Mouse (Mus musculus): ENCODE measurements around the gene Il31. TPM values are rescaled to one million over a fixed set of nuclear protein-coding genes. Genes with fewer than 3 reads are reported as not detected.

Gene Il31
- polyA plus RNA-seq (2012), result not detected in 2 replicates

DNA sequence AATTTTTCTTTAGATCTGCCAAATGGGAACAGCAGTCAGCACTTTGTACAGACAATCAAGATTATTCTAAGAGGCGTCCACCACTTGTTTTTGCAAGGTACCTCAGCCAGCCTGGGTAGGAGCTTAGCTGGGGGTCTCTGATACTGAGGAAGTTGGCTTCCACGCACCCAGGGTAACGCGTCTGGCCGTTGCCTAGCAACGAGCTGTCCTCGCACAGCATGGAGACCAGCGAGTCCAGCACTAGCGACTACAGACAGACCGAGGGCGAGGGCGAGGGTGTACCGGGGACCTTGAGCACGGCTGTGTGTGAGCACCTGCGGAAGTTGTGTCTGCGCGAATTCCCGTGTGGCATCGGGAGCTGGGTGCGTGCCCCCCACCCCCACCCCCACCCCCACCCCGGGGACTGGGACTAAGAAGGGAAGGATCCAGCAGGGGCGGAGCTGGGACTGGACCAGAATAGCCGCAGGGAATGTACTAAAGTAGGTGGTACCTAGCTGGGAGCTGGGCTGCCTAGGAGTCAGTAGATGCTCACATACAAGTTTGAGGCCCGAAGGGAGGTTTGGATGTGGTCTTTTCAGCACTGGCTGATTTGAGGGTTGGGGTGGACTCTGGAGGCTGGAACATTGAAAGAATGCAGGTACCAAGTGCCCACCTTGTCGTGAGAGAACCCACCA, at the start of gene Il31, which contains the start of gene Lrrc43:
Gene Il31, minus strand, starts transcription at position 378 of the 674 bp plus-strand sequence.
Gene Lrrc43, plus strand, starts transcription at position 194 of the 674 bp plus-strand sequence.
- Histone ChIP-seq H3K4me3 (replicated peaks) (no peak within 1 kb of the TSS), H3K36me3 (ENCODE audit: control insufficient read depth) (no peaks in the 10 kb centered on the region), H3K27me3 (ENCODE audit: control insufficient read depth) (peaks cover 17% of the 10 kb centered on the region), H3K4me1 (ENCODE audit: control insufficient read depth) (no peaks in the 10 kb centered on the region), H3K9me3 (ENCODE audit: control insufficient read depth, low read length) (no peaks in the 10 kb centered on the region)
- TF ChIP-seq TAL1 (IDR thresholded peaks at IDR 0.05; ENCODE audit: low read length) (no peak), GATA1 (IDR thresholded peaks at IDR 0.05; ENCODE audit: low read length) (no peak)

- H3K36me3 ChIP-seq (ENCODE audit: control insufficient read depth), result peaks cover 83% of the 10 kb centered on the region
- H3K4me1 ChIP-seq (ENCODE audit: control insufficient read depth), result no peaks in the 10 kb centered on the region
- no peaks in the 10 kb centered on the region for H3K9me3 ChIP-seq (ENCODE audit: control insufficient read depth, low read length)
- TF ChIP-seq TAL1 (IDR thresholded peaks at IDR 0.05; ENCODE audit: low read length) (no peak), GATA1 (IDR thresholded peaks at IDR 0.05; ENCODE audit: low read length) (no peak)
- no peak overlapping the region for H3K4me3 ChIP-seq (replicated peaks)
- H3K27me3 ChIP-seq (ENCODE audit: control insufficient read depth), result no peaks in the 10 kb centered on the region
These were observed 44.5 kb upstream of the Il31 start for GRCm38 (mm10) chr5:123533801-123534200.

DNA sequence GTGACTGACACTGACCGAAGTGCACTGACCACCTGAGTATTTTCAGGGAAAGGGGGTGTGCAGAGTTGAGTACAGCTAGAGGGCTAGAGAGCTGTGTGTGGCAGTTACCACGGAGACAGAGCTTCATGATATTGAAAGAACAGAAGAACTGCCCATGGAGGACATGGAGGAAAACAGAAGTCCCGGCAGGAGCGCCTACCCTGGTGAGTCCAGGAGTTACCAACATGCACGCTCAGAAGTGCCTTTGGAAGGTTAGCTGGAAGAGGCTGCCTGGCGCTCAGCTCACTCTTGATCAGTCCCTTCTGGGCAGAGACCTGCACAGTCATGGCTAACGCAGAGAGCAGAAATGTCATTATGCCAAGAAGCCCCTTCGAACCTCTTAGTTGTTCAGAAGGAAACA, 40.8 kb upstream of the Il31 start:
- peaks cover 2% of the 10 kb centered on the region for H3K4me1 ChIP-seq (ENCODE audit: control insufficient read depth)
- H3K36me3 ChIP-seq (ENCODE audit: control insufficient read depth), result peaks cover 73% of the 10 kb centered on the region
- no peak overlapping the region for H3K4me3 ChIP-seq (replicated peaks)
- no peak for TF ChIP-seq GATA1 (IDR thresholded peaks at IDR 0.05; ENCODE audit: low read length)
- TF ChIP-seq TAL1 (IDR thresholded peaks at IDR 0.05; ENCODE audit: low read length), result no peak
- H3K9me3 ChIP-seq (ENCODE audit: control insufficient read depth, low read length), result no peaks in the 10 kb centered on the region
- H3K27me3 ChIP-seq (ENCODE audit: control insufficient read depth), result no peaks in the 10 kb centered on the region

- peaks cover 61% of the 10 kb centered on the region for H3K36me3 ChIP-seq (ENCODE audit: control insufficient read depth)
- no peak overlapping the region for H3K4me3 ChIP-seq (replicated peaks)
- H3K27me3 ChIP-seq (ENCODE audit: control insufficient read depth), result no peaks in the 10 kb centered on the region
- no peaks in the 10 kb centered on the region for H3K9me3 ChIP-seq (ENCODE audit: control insufficient read depth, low read length)
- TF ChIP-seq GATA1 (IDR thresholded peaks at IDR 0.05; ENCODE audit: low read length), result no peak
- no peak for TF ChIP-seq TAL1 (IDR thresholded peaks at IDR 0.05; ENCODE audit: low read length)
- H3K4me1 ChIP-seq (ENCODE audit: control insufficient read depth), result peaks cover 11% of the 10 kb centered on the region
These were observed 39.4 kb upstream of the Il31 start for GRCm38 (mm10) chr5:123528641-123529040.

DNA sequence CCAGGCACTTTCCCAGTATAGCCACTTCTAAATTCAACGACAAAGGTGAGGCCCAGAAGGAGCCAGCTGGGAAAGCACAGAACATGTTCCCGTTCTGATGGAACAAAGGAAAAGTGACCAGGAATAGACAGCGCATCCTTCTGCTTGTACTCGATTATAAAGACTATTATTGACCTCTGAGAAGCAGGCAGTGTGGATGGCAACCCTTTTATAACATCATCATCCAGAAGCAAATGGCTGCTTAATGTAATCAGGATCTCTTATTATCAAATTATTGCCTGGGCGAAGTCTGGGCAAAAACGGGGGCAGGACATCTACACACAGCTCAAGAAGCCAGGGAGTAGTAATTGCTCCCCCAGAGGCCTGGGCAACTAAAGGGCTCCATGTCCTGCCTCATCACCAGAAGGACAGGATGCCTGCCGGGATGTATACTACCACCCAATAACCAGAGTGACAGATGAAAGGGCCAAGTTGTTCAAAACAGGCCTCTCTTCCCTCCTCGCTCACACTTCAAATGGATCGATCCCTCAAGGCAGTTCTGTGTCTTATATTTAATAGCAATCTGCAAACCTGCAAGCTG, 36.7 kb upstream of the Il31 start:
- peaks cover 35% of the 10 kb centered on the region for H3K36me3 ChIP-seq (ENCODE audit: control insufficient read depth)
- H3K27me3 ChIP-seq (ENCODE audit: control insufficient read depth), result no peaks in the 10 kb centered on the region
- no peak overlapping the region for H3K4me3 ChIP-seq (replicated peaks)
- TF ChIP-seq GATA1 (IDR thresholded peaks at IDR 0.05; ENCODE audit: low read length) (no peak), TAL1 (IDR thresholded peaks at IDR 0.05; ENCODE audit: low read length) (no peak)
- H3K4me1 ChIP-seq (ENCODE audit: control insufficient read depth), result peaks cover 32% of the 10 kb centered on the region
- H3K9me3 ChIP-seq (ENCODE audit: control insufficient read depth, low read length), result no peaks in the 10 kb centered on the region

- TF ChIP-seq GATA1 (IDR thresholded peaks at IDR 0.05; ENCODE audit: low read length) (no peak), TAL1 (IDR thresholded peaks at IDR 0.05; ENCODE audit: low read length) (no peak)
- Histone ChIP-seq H3K9me3 (ENCODE audit: control insufficient read depth, low read length) (no peaks in the 10 kb centered on the region), H3K36me3 (ENCODE audit: control insufficient read depth) (peaks cover 28% of the 10 kb centered on the region), H3K4me1 (ENCODE audit: control insufficient read depth) (peaks cover 32% of the 10 kb centered on the region), H3K27me3 (ENCODE audit: control insufficient read depth) (no peaks in the 10 kb centered on the region), H3K4me3 (replicated peaks) (peak within 1 kb of the TSS; percentile 95)
These were observed 36.0 kb upstream of the Il31 start, which contains the start of gene Gm49027 for GRCm38 (mm10) chr5:123525281-123525680. Gm49027 (minus strand) TSS chr5:123525488.

DNA sequence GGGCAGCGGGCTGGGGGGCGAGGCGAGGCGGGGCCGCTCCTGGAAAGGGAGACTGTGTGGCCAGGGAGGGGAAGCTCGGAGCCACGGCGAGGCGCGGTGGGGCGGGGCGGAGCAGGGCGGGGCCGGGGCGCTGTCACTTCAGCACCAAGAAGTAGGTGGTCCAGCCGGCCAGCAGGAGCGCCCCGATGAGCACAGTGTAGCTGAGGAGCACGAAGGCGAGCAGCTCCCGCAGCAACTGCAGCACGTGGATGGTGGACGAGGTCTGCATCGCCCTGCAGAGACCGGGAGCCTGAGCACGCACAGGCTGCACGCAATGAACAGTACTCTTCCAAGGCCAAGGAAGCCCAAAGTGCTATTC, 35.1 kb upstream of the Il31 start:
- H3K36me3 ChIP-seq (ENCODE audit: control insufficient read depth), result peaks cover 24% of the 10 kb centered on the region
- H3K4me1 ChIP-seq (ENCODE audit: control insufficient read depth), result peaks cover 32% of the 10 kb centered on the region
- peak overlapping the region; percentile 95 for H3K4me3 ChIP-seq (replicated peaks)
- no peak for TF ChIP-seq GATA1 (IDR thresholded peaks at IDR 0.05; ENCODE audit: low read length)
- TF ChIP-seq TAL1 (IDR thresholded peaks at IDR 0.05; ENCODE audit: low read length), result no peak
- no peaks in the 10 kb centered on the region for H3K27me3 ChIP-seq (ENCODE audit: control insufficient read depth)
- no peaks in the 10 kb centered on the region for H3K9me3 ChIP-seq (ENCODE audit: control insufficient read depth, low read length)

DNA sequence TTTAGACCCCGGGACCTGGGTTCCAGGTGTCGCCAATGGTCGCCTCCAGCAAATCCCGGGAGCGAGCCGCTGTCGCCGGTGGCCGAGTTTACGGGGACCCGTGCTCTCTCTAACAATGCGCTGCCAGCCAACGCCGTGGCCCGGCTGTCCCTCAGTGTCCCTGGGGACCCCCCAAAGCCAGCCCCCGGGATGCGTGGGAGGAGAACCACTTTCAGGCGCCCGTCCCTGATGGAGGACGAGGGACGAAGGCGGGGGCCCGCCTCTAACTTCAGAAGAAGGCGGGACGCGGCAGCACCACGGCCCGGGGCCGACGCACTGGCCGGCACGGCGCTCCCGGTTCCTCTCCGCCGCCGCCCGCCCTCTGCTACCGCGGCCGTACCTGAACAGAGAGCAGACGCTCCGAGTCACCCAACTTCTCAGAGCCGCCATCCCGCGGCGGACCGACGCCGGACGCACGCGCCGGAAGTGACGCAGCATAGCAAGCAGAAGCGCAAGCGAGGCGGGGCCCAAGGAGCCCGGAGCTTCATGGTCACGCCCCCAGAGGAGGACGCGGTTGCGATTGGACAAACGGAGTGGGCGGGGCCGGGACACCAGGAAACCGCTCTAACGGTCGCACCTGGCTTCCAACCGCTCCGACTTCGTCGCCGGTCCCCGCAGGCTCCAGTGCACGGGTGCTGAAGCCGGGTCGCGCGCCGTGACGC, 34.6 kb upstream of the Il31 start, which contains the start of gene Diablo:
Gene Diablo, minus strand, starts transcription at position 485 of the 701 bp plus-strand sequence.
- Histone ChIP-seq H3K4me1 (ENCODE audit: control insufficient read depth) (peaks cover 32% of the 10 kb centered on the region), H3K27me3 (ENCODE audit: control insufficient read depth) (no peaks in the 10 kb centered on the region), H3K36me3 (ENCODE audit: control insufficient read depth) (peaks cover 23% of the 10 kb centered on the region), H3K4me3 (replicated peaks) (peak within 1 kb of the TSS; percentile 95), H3K9me3 (ENCODE audit: control insufficient read depth, low read length) (no peaks in the 10 kb centered on the region)
- TF ChIP-seq TAL1 (IDR thresholded peaks at IDR 0.05; ENCODE audit: low read length), result no peak
- TF ChIP-seq GATA1 (IDR thresholded peaks at IDR 0.05; ENCODE audit: low read length), result no peak

DNA sequence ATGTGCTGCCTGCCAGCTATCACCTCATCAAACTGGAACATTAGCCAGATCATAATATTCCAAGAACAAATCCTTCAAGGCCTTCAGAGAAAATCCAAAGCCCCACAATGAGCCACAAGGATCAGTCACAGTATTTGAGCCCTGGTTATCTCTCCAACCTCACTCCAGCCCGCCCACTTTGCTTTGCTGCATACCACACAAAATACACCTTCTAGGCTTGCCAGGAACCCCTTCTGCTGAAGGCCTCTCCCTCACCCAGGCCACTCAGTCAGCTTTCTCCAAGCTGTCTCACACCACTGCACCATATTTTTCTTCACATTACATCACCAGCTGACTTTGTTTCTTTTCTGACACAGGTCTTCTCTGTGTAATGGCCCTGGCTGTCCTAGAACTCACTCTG, 32.9 kb upstream of the Il31 start:
- Histone ChIP-seq H3K4me3 (replicated peaks) (no peak overlapping the region), H3K36me3 (ENCODE audit: control insufficient read depth) (peaks cover 25% of the 10 kb centered on the region), H3K9me3 (ENCODE audit: control insufficient read depth, low read length) (no peaks in the 10 kb centered on the region), H3K27me3 (ENCODE audit: control insufficient read depth) (no peaks in the 10 kb centered on the region), H3K4me1 (ENCODE audit: control insufficient read depth) (peaks cover 32% of the 10 kb centered on the region)
- TF ChIP-seq GATA1 (IDR thresholded peaks at IDR 0.05; ENCODE audit: low read length), result no peak

All from erythroblast, embryonic 14.5 days (primary cell).